Mouse (Mus musculus) CH12.LX (cell line): ENCODE data around the gene Ints2.

ENCODE experiments used
- CTCF ChIP-seq, 2 experiments: IDR thresholded peaks in 1 of 2; conservative IDR thresholded peaks in 1 of 2; 2 replicates each; pipeline ENCODE4 v1.5.1; 2011 to 2012; ENCODE audit warnings: low read depth in 2 of 2, low read length in 2 of 2, improper control_type of control experiment in 1 of 2, inconsistent platforms in 1 of 2, mild to moderate bottlenecking in 1 of 2, moderate library complexity in 1 of 2
- IRF4 ChIP-seq: IDR thresholded peaks from 2 replicates; pipeline ENCODE4 v1.6.1; 2014; ENCODE audit warnings: low read depth, mild to moderate bottlenecking, inconsistent platforms, low read length, improper control_type of control experiment
- KAT2A ChIP-seq: IDR thresholded peaks from 2 replicates; pipeline ENCODE4 v1.6.1; 2012; ENCODE audit warnings: low read length, improper control_type of control experiment, inconsistent platforms; ENCODE audit not compliant: insufficient replicate concordance
- NELFE ChIP-seq: IDR thresholded peaks from 2 replicates; pipeline ENCODE4 v1.6.1; 2011; ENCODE audit warnings: low read depth, low read length, improper control_type of control experiment
- PAX5 ChIP-seq: IDR thresholded peaks from 2 replicates; pipeline ENCODE4 v1.6.1; 2012; ENCODE audit warnings: low read length, inconsistent platforms, mixed read lengths
- POLR2A ChIP-seq: IDR thresholded peaks from 2 replicates; pipeline ENCODE4 v1.6.1; 2011; ENCODE audit warnings: low read depth, mild to moderate bottlenecking, improper control_type of control experiment, low read length
- POLR2AphosphoS2 ChIP-seq: IDR thresholded peaks from 2 replicates; pipeline ENCODE4 v1.6.1; 2011; ENCODE audit warnings: low read depth, low read length, improper control_type of control experiment
- RCOR1 ChIP-seq: conservative IDR thresholded peaks from 2 replicates; pipeline ENCODE4 v1.6.1; 2012; ENCODE audit warnings: low read depth, mild to moderate bottlenecking, inconsistent platforms, low read length, improper control_type of control experiment
- SMC3 ChIP-seq: IDR thresholded peaks from 2 replicates; pipeline ENCODE4 v1.6.1; 2011; ENCODE audit warnings: low read depth, low read length, improper control_type of control experiment
- TBP ChIP-seq: conservative IDR thresholded peaks from 2 replicates; pipeline ENCODE4 v1.6.1; 2011; ENCODE audit warnings: low read depth, low read length, improper control_type of control experiment
- TCF12 ChIP-seq: IDR thresholded peaks from 2 replicates; pipeline ENCODE4 v1.6.1; 2014; ENCODE audit warnings: low read depth, mild to moderate bottlenecking, inconsistent platforms, low read length, improper control_type of control experiment
- UBTF ChIP-seq: IDR thresholded peaks from 2 replicates; pipeline ENCODE4 v1.6.1; 2012; ENCODE audit warnings: low read depth, mild to moderate bottlenecking, inconsistent platforms, low read length, improper control_type of control experiment, moderate library complexity
- USF1 ChIP-seq: IDR thresholded peaks from 2 replicates; pipeline ENCODE4 v1.6.1; 2014; ENCODE audit warnings: low read depth, mild to moderate bottlenecking, inconsistent platforms, low read length, improper control_type of control experiment

- TF ChIP-seq PAX5 (no peak), NELFE (no peak), POLR2A (no peak), SMC3 (no peak), TCF12 (no peak), USF1 (no peak), CTCF (conservative IDR thresholded peaks at IDR 0.05 in 1 of 2, IDR thresholded peaks at IDR 0.05 in 1 of 2; ENCODE audit: low read depth in 2 of 2, low read length in 2 of 2) (no peak), KAT2A (no peak), RCOR1 (no peak), IRF4 (no peak), UBTF (no peak), TBP (no peak), POLR2AphosphoS2 (no peak)
Observed at GRCm38 (mm10) chr11:86211803-86212202, 45.6 kb downstream of the Ints2 start.
